Mouse (Mus musculus): ENCODE results near the gene Smco4. TPM values are rescaled to one million over a fixed set of nuclear protein-coding genes. Genes with fewer than 3 reads are reported as not detected.
"Not testable (repeated sequence)": the region's sequence is repeated elsewhere in the genome, so short reads cannot be mapped to it uniquely, and the experiment has no call there.

The Smco4 gene
- total RNA-seq (2021) = 10 to 100 TPM in 1 of 2 experiments, 1 to 10 TPM in 1; 9.4 to 11.3 TPM
- long read RNA-seq, experiment 1, partial matches to known transcripts = 2 of 2 reads
- long read RNA-seq, experiment 1, other reads (novel, unspliced or antisense) = 0 of 2 reads
- long read RNA-seq, experiment 2 = 0 reads

- peak; percentile 74 for DNase-seq
These were observed at the start of gene Smco4 for GRCm38 (mm10) chr9:15493235-15493924. TSS of gene Smco4 (plus strand) at chr9:15493432.

- no peak for DNase-seq
These were observed 45.8 kb upstream of the Smco4 start for GRCm38 (mm10) chr9:15447397-15447796.

GRCm38 (mm10) chr9:15450921-15451320 is 42.3 kb upstream of the Smco4 start:
- no peak for DNase-seq

GRCm38 (mm10) chr9:15472256-15472655 is 21.0 kb upstream of the Smco4 start:
- DNase-seq = no peak

GRCm38 (mm10) chr9:15473206-15473605 is 20.0 kb upstream of the Smco4 start:
- no peak for DNase-seq

- peak; percentile 53 for DNase-seq
These were observed 15.7 kb upstream of the Smco4 start for GRCm38 (mm10) chr9:15477556-15477955.

- no peak for DNase-seq
These were observed 5.4 kb upstream of the Smco4 start for GRCm38 (mm10) chr9:15487682-15488424.

GRCm38 (mm10) chr9:15489293-15489692 is 3.9 kb upstream of the Smco4 start:
- no peak for DNase-seq

GRCm38 (mm10) chr9:15490331-15491100 is 2.7 kb upstream of the Smco4 start:
- no peak for DNase-seq

GRCm38 (mm10) chr9:15491686-15492085 is 1.5 kb upstream of the Smco4 start:
- DNase-seq = no peak

- DNase-seq = no peak
These were observed 831 bp upstream of the Smco4 start for GRCm38 (mm10) chr9:15492401-15492800.

GRCm38 (mm10) chr9:15493925-15494558 is 810 bp downstream of the Smco4 start:
- peak; percentile 39 for DNase-seq

GRCm38 (mm10) chr9:15495281-15495680 is 2.0 kb downstream of the Smco4 start:
- not testable (repeated sequence) for DNase-seq

GRCm38 (mm10) chr9:15495921-15496577 is 2.8 kb downstream of the Smco4 start:
- DNase-seq = no peak

- no peak for DNase-seq
These were observed 6.8 kb downstream of the Smco4 start for GRCm38 (mm10) chr9:15500025-15500424.

GRCm38 (mm10) chr9:15501319-15502256 is 8.4 kb downstream of the Smco4 start:
- no peak for DNase-seq

- no peak for DNase-seq
These were observed 9.2 kb downstream of the Smco4 start for GRCm38 (mm10) chr9:15502476-15502875.

- DNase-seq = no peak
These were observed 10.1 kb downstream of the Smco4 start for GRCm38 (mm10) chr9:15503307-15503706.

- DNase-seq = no peak
These were observed 10.6 kb downstream of the Smco4 start for GRCm38 (mm10) chr9:15503827-15504226.

GRCm38 (mm10) chr9:15505288-15505687 is 12.1 kb downstream of the Smco4 start:
- no peak for DNase-seq

Measured in gastrocnemius, postnatal 25 days (tissue).